Mouse (Mus musculus) heart, postnatal 10 days (tissue): ENCODE measurements around the gene Adh7. TPM values are rescaled to one million over a fixed set of nuclear protein-coding genes. Genes with fewer than 3 reads are reported as not detected.
A peak's percentile ranks its signal among the peaks of the same experiment; 100 is the strongest.

Experiments used
- DNase-seq, 2 experiments: peaks; one replicate each; pipeline ENCODE4 v3.0.0; 2021
- intact Hi-C: fragments of 180-260 bp; cut with DNase I; formaldehyde crosslinking; loops from one replicate; pipeline ENCODE4 v1.15.1; 2025
- total RNA-seq, 2 experiments: library from RNA; stranded (reverse); gene quantifications; 2 replicates each; pipeline ENCODE4 v1.2.3; 2021

Adh7 gene
- total RNA-seq, 2 experiments from 2014 or later = 0.10 TPM; not detected in 1

GRCm38 (mm10) chr3:138247241-138247640, 29.7 kb downstream of the Adh7 start:
- intact Hi-C loops = no loop called here
- no peak for DNase-seq

- intact Hi-C loops = no loop called here
- DNase-seq = no peak
Measured at GRCm38 (mm10) chr3:138248011-138248410, 30.5 kb downstream of the Adh7 start.

- intact Hi-C loops = no loop called here
- peak; percentile 52 to 60 for DNase-seq
Measured at GRCm38 (mm10) chr3:138248746-138249145, 31.2 kb downstream of the Adh7 start.

- intact Hi-C loops = no loop called here
Measured at GRCm38 (mm10) chr3:138251156-138251555, 33.6 kb downstream of the Adh7 start.

GRCm38 (mm10) chr3:138254205-138254604, 36.6 kb downstream of the Adh7 start:
- no peak for DNase-seq
- intact Hi-C loops = no loop called here

More at GRCm38 (mm10) chr3:138251156-138251555, 33.6 kb downstream of the Adh7 start:
- no peak for DNase-seq

- intact Hi-C loops = no loop called here
- DNase-seq = no peak
Measured at GRCm38 (mm10) chr3:138255366-138255765, 37.8 kb downstream of the Adh7 start.

GRCm38 (mm10) chr3:138255780-138256550, 38.4 kb downstream of the Adh7 start:
- intact Hi-C loops = no loop called here
- DNase-seq = no peak

- no peak for DNase-seq
- intact Hi-C loops = no loop called here
Measured at GRCm38 (mm10) chr3:138260721-138261669, 43.4 kb downstream of the Adh7 start, which contains the start of gene Adh1. Adh1 (plus strand) TSS chr3:138260991.

- intact Hi-C loops = no loop called here
- no peak for DNase-seq
Measured at GRCm38 (mm10) chr3:138262568-138262967, 45.0 kb downstream of the Adh7 start.

GRCm38 (mm10) chr3:138263154-138263930, 45.8 kb downstream of the Adh7 start:
- DNase-seq = no peak
- intact Hi-C loops = no loop called here

- DNase-seq = no peak
- intact Hi-C loops = no loop called here
Measured at GRCm38 (mm10) chr3:138264648-138265047, 47.1 kb downstream of the Adh7 start.

GRCm38 (mm10) chr3:138270507-138270906, 52.9 kb downstream of the Adh7 start:
- intact Hi-C loops = no loop called here
- no peak for DNase-seq

GRCm38 (mm10) chr3:138271297-138271696, 53.7 kb downstream of the Adh7 start:
- intact Hi-C loops = no loop called here
- no peak for DNase-seq

GRCm38 (mm10) chr3:138273080-138273479, 55.5 kb downstream of the Adh7 start:
- DNase-seq = no peak
- intact Hi-C loops = no loop called here

- intact Hi-C loops = loop anchor here (5.0 kb wide), 1 partner anchor 132 kb away; no protein-coding TSS in a partner anchor
- no peak for DNase-seq
Measured at GRCm38 (mm10) chr3:138275100-138275499, 57.5 kb downstream of the Adh7 start.

- intact Hi-C loops = no loop called here
- no peak for DNase-seq
Measured at GRCm38 (mm10) chr3:138282556-138282955, 65.0 kb downstream of the Adh7 start.

Other genes starting within 250 kb of the Adh7 start
- 1 to 10 TPM; 4.0 to 5.2 TPM for gene Dapp1, start 236.2 kb upstream of the Adh7 start, total RNA-seq
- gene 1110002E22Rik, start 152.7 kb upstream of the Adh7 start, total RNA-seq = 10 to 100 TPM; 51.3 to 77.4 TPM
- gene Gm5105, start 150.4 kb upstream of the Adh7 start, total RNA-seq = under 1 TPM; 0.67 to 0.72 TPM
- gene Trmt10a, start 74.3 kb upstream of the Adh7 start, total RNA-seq = 1 to 10 TPM; 3.2 to 4.3 TPM
- gene Mttp, start 72.8 kb upstream of the Adh7 start, total RNA-seq = 1 to 10 TPM; 8.4 to 9.0 TPM
- not detected for gene 4930579F01Rik, start 23.9 kb upstream of the Adh7 start, total RNA-seq
- 10 to 100 TPM; 24.1 to 54.7 TPM for gene Adh1, start 43.2 kb downstream of the Adh7 start, total RNA-seq
- not detected for gene Adh6a, start 95.5 kb downstream of the Adh7 start, total RNA-seq
- 1 to 10 TPM; 1.3 to 2.2 TPM for gene Adh6b, start 124.0 kb downstream of the Adh7 start, total RNA-seq
- gene Adh4, start 197.7 kb downstream of the Adh7 start, total RNA-seq = not detected
- 100 to 1,000 TPM; 106 to 112 TPM for gene Adh5, start 225.3 kb downstream of the Adh7 start, total RNA-seq